Mouse (Mus musculus): ENCODE data around the gene Mtfr1l.

GRCm38 (mm10) chr4:134519281-134519680, 15.9 kb downstream of the Mtfr1l start:
- TF ChIP-seq CTCF (IDR thresholded peaks at IDR 0.05; ENCODE audit: low read depth) (no peak), EP300 (IDR thresholded peaks at IDR 0.05; ENCODE audit: low read depth) (no peak)

All from heart, postnatal 0 days (tissue).